Mouse (Mus musculus) megakaryocyte, embryonic 14.5 days (primary cell): ENCODE results near the gene Gm10401.

Experiments
- FLI1 ChIP-seq: IDR thresholded peaks from 2 replicates; pipeline ENCODE4 v1.6.1; 2012; ENCODE audit warnings: low read length, inconsistent platforms, mixed read lengths
- GATA1 ChIP-seq: IDR thresholded peaks from 3 replicates; pipeline ENCODE4 v1.6.1; 2012; ENCODE audit warnings: mixed read lengths, low read length, inconsistent platforms, borderline replicate concordance

GRCm38 (mm10) chr5:115091015-115091414, 7.1 kb downstream of the Gm10401 start:
- TF ChIP-seq GATA1 (no peak), FLI1 (no peak)
